Mouse (Mus musculus): Measurements from ENCODE around the gene Selp. TPM values are rescaled to one million over a fixed set of nuclear protein-coding genes. Genes with fewer than 3 reads are reported as not detected.
A peak's percentile ranks its signal among the peaks of the same experiment; 100 is the strongest.

Selp gene
- total and polyA plus RNA-seq, 3 experiments: 1.7 to 3.6 (median 1.8) TPM

GRCm38 (mm10) chr1:164168818-164169217 is 53.8 kb downstream of the Selp start:
- WGBS: 59% methylated on average over 4 of the region's 4 CpGs
- TF ChIP-seq CTCF (IDR thresholded peaks at IDR 0.05) (no peak), POLR2A (IDR thresholded peaks at IDR 0.05; ENCODE audit: insufficient read depth, low read depth, low read length) (no peak), EP300 (IDR thresholded peaks at IDR 0.05; ENCODE audit: insufficient read depth, low read depth, low read length) (no peak)
- H3K79me2 ChIP-seq (replicated peaks; ENCODE audit: control insufficient read depth, insufficient read depth, low read length): no peaks in the 10 kb centered on the region
- H3K4me3 ChIP-seq: no peak overlapping the region
- no peak overlapping the region for H3K27ac ChIP-seq
- no peaks in the 10 kb centered on the region for H3K4me1 ChIP-seq (ENCODE audit: control insufficient read depth, insufficient read depth, low read length)
- H3K27me3 ChIP-seq (ENCODE audit: control insufficient read depth, insufficient read depth, low read length): no peaks in the 10 kb centered on the region
- H3K36me3 ChIP-seq (ENCODE audit: control insufficient read depth, insufficient read depth, low read length): no peaks in the 10 kb centered on the region
- intact Hi-C loops (cut with DNase I): no loop called here
- H3K9ac ChIP-seq (ENCODE audit: low read depth, low read length): no peak overlapping the region
- no peak for DNase-seq

GRCm38 (mm10) chr1:164170434-164170833 is 55.4 kb downstream of the Selp start:
- intact Hi-C loops (cut with DNase I): no loop called here
- no peak for DNase-seq
- no peak overlapping the region for H3K27ac ChIP-seq
- no peaks in the 10 kb centered on the region for H3K79me2 ChIP-seq (replicated peaks; ENCODE audit: control insufficient read depth, insufficient read depth, low read length)
- H3K4me3 ChIP-seq: no peak overlapping the region
- H3K9ac ChIP-seq (ENCODE audit: low read depth, low read length): no peak overlapping the region
- TF ChIP-seq CTCF (IDR thresholded peaks at IDR 0.05): no peak
- TF ChIP-seq EP300 (IDR thresholded peaks at IDR 0.05; ENCODE audit: insufficient read depth, low read depth, low read length): no peak
- TF ChIP-seq POLR2A (IDR thresholded peaks at IDR 0.05; ENCODE audit: insufficient read depth, low read depth, low read length): no peak
- no peaks in the 10 kb centered on the region for H3K4me1 ChIP-seq (ENCODE audit: control insufficient read depth, insufficient read depth, low read length)
- H3K27me3 ChIP-seq (ENCODE audit: control insufficient read depth, insufficient read depth, low read length): no peaks in the 10 kb centered on the region
- WGBS: 45% methylated on average over 2 of the region's 2 CpGs
- no peaks in the 10 kb centered on the region for H3K36me3 ChIP-seq (ENCODE audit: control insufficient read depth, insufficient read depth, low read length)

DNA sequence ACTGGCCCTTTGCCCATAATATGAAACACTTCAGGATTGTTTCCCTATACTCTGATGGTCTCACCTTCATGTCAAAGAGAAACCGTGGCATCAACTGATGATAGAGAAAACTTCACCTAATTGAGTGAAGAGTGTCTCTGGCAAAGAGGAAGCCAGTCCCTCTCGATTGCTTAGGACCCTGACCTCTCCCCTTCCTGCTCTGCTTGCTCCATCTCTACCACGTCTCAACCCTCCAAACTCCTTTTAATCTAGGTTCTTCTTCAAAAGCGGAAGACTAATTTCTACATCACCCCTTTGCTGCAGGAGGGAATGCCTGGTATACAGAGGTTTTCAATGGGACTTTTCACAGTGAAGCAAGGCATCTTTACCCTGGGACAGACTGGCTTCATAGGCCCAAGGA is 58.1 kb downstream of the Selp start:
- no peaks in the 10 kb centered on the region for H3K27me3 ChIP-seq (ENCODE audit: control insufficient read depth, insufficient read depth, low read length)

DNA sequence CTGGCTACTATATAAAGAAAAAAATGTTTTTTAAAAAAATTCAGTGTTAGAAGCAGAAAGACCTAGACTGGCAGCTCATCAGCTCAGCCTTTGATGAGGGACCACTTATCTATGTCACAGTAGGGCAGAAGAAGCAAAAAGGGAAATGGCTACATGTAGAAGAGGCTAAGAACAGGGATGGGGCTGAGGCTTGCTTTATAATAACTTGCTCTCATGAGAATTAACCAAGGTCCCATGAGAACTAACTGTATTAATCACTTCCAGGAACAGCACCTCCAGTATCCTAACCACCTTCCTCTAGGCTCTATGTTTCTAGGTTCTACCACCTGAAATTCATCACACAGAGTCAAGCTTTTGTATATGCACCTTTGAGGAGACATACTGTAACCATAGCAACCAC is 61.8 kb downstream of the Selp start:
- Histone ChIP-seq H3K4me1 (ENCODE audit: control insufficient read depth, insufficient read depth, low read length) (no peaks in the 10 kb centered on the region), H3K79me2 (replicated peaks; ENCODE audit: control insufficient read depth, insufficient read depth, low read length) (no peaks in the 10 kb centered on the region), H3K4me3 (no peak overlapping the region), H3K27me3 (ENCODE audit: control insufficient read depth, insufficient read depth, low read length) (0 out of 2 replicates have a peak, but pooled peaks cover 2% of the 10 kb centered on the region), H3K36me3 (ENCODE audit: control insufficient read depth, insufficient read depth, low read length) (no peaks in the 10 kb centered on the region), H3K27ac (no peak overlapping the region), H3K9ac (ENCODE audit: low read depth, low read length) (no peak overlapping the region)
- intact Hi-C loops (cut with DNase I): no loop called here
- TF ChIP-seq EP300 (IDR thresholded peaks at IDR 0.05; ENCODE audit: insufficient read depth, low read depth, low read length): no peak
- no peak for DNase-seq

More for the DNA sequence above, 58.1 kb downstream of the Selp start:
- Histone ChIP-seq H3K36me3 (ENCODE audit: control insufficient read depth, insufficient read depth, low read length) (no peaks in the 10 kb centered on the region), H3K4me3 (no peak overlapping the region), H3K4me1 (ENCODE audit: control insufficient read depth, insufficient read depth, low read length) (no peaks in the 10 kb centered on the region), H3K27ac (no peak overlapping the region), H3K79me2 (replicated peaks; ENCODE audit: control insufficient read depth, insufficient read depth, low read length) (no peaks in the 10 kb centered on the region), H3K9ac (ENCODE audit: low read depth, low read length) (no peak overlapping the region)
- no peak for TF ChIP-seq EP300 (IDR thresholded peaks at IDR 0.05; ENCODE audit: insufficient read depth, low read depth, low read length)
- no peak for TF ChIP-seq POLR2A (IDR thresholded peaks at IDR 0.05; ENCODE audit: insufficient read depth, low read depth, low read length)
- TF ChIP-seq CTCF (IDR thresholded peaks at IDR 0.05): no peak
- WGBS: 69% methylated on average over 4 of the region's 4 CpGs
- intact Hi-C loops (cut with DNase I): no loop called here
- DNase-seq: no peak

DNA sequence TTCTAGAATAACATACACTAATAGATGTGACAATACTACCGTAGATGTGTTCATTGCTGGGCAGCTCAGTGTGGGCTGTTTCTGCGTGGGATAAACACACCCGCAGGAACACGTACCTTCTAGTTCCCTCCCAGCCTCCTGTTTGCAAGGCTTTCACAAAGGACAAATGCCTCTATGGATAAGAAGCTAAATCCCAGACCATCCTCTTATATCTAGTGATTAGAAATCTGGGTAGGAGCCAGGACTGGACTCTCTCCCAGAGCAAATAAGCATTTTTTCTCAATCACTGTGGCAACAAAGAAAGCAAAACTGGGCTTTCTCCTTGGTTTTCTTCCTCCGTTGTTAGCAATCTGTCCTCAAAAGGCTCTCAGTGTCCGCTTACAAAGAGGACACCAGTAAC is 63.4 kb downstream of the Selp start:
- TF ChIP-seq EP300 (IDR thresholded peaks at IDR 0.05; ENCODE audit: insufficient read depth, low read depth, low read length) (no peak), CTCF (IDR thresholded peaks at IDR 0.05) (no peak), POLR2A (IDR thresholded peaks at IDR 0.05; ENCODE audit: insufficient read depth, low read depth, low read length) (no peak)
- no peak overlapping the region for H3K9ac ChIP-seq (ENCODE audit: low read depth, low read length)
- no peak overlapping the region for H3K27ac ChIP-seq
- H3K4me1 ChIP-seq (ENCODE audit: control insufficient read depth, insufficient read depth, low read length): no peaks in the 10 kb centered on the region
- intact Hi-C loops (cut with DNase I): no loop called here
- H3K79me2 ChIP-seq (replicated peaks; ENCODE audit: control insufficient read depth, insufficient read depth, low read length): no peaks in the 10 kb centered on the region
- 44% methylated on average over 6 of the region's 6 CpGs for WGBS
- no peaks in the 10 kb centered on the region for H3K36me3 ChIP-seq (ENCODE audit: control insufficient read depth, insufficient read depth, low read length)
- no peak overlapping the region for H3K4me3 ChIP-seq
- 0 out of 2 replicates have a peak, but pooled peaks cover 4% of the 10 kb centered on the region for H3K27me3 ChIP-seq (ENCODE audit: control insufficient read depth, insufficient read depth, low read length)
- DNase-seq: no peak

- H3K4me3 ChIP-seq: no peak overlapping the region
Measured at GRCm38 (mm10) chr1:164184142-164184870, 69.2 kb downstream of the Selp start.

More at GRCm38 (mm10) chr1:164184142-164184870, 69.2 kb downstream of the Selp start:
- Histone ChIP-seq H3K36me3 (ENCODE audit: control insufficient read depth, insufficient read depth, low read length) (no peaks in the 10 kb centered on the region), H3K79me2 (replicated peaks; ENCODE audit: control insufficient read depth, insufficient read depth, low read length) (no peaks in the 10 kb centered on the region), H3K9ac (ENCODE audit: low read depth, low read length) (no peak overlapping the region), H3K27me3 (ENCODE audit: control insufficient read depth, insufficient read depth, low read length) (0 out of 2 replicates have a peak, but pooled peaks cover 4% of the 10 kb centered on the region), H3K4me1 (ENCODE audit: control insufficient read depth, insufficient read depth, low read length) (no peaks in the 10 kb centered on the region), H3K27ac (no peak overlapping the region)
- TF ChIP-seq POLR2A (IDR thresholded peaks at IDR 0.05; ENCODE audit: insufficient read depth, low read depth, low read length): no peak
- peak; percentile 94 for TF ChIP-seq CTCF (IDR thresholded peaks at IDR 0.05)
- TF ChIP-seq EP300 (IDR thresholded peaks at IDR 0.05; ENCODE audit: insufficient read depth, low read depth, low read length): no peak
- intact Hi-C loops (cut with DNase I): no loop called here
- DNase-seq: peak in 1 of 2 experiments; percentile 29
- WGBS: 33% methylated on average over 16 of the region's 16 CpGs

Data from heart, adult 2 months (tissue).